Mouse (Mus musculus) kidney, embryonic 16.5 days (tissue): Measurements from ENCODE around the gene Slc4a1. TPM values are rescaled to one million over a fixed set of nuclear protein-coding genes. Genes with fewer than 3 reads are reported as not detected.

ENCODE experiments used
- ATAC-seq: fragments of 200-750 bp; cut with Nextera tagmentation; 2 replicates; pipeline ENCODE4 v1.8.0; 2017; ENCODE audit warnings: moderate TSS enrichment; ENCODE audit not compliant: low FRiP score, low TSS enrichment
- H3K27ac ChIP-seq: fragments of 300-500 bp; sonication (generic); 2 replicates; pipeline ENCODE4 v1.5.1; 2014; ENCODE audit warnings: low read length
- H3K27me3 ChIP-seq: fragments of 300-500 bp; sonication (generic); 2 replicates; pipeline ENCODE4 v1.6.1; 2014; ENCODE audit warnings: low read length, control low read depth, mixed read lengths; ENCODE audit not compliant: insufficient read depth
- H3K36me3 ChIP-seq: fragments of 300-500 bp; sonication (generic); 2 replicates; pipeline ENCODE4 v1.6.1; 2014; ENCODE audit warnings: low read length, control low read depth, mixed read lengths; ENCODE audit not compliant: insufficient read depth
- H3K4me1 ChIP-seq: fragments of 300-500 bp; sonication (generic); 2 replicates; pipeline ENCODE4 v1.6.1; 2014; ENCODE audit warnings: low read length, control low read depth, mixed read lengths; ENCODE audit not compliant: insufficient read depth
- H3K4me2 ChIP-seq: fragments of 300-500 bp; sonication (generic); replicated peaks from 2 replicates; pipeline ENCODE4 v1.6.1; 2014; ENCODE audit warnings: low read depth, low read length
- H3K4me3 ChIP-seq: fragments of 300-500 bp; sonication (generic); 2 replicates; pipeline ENCODE4 v1.5.1; 2014; ENCODE audit warnings: mild to moderate bottlenecking, low read length
- H3K9ac ChIP-seq: fragments of 300-500 bp; sonication (generic); replicated peaks from 2 replicates; pipeline ENCODE4 v1.6.1; 2014; ENCODE audit warnings: low read length
- H3K9me3 ChIP-seq: fragments of 300-500 bp; sonication (generic); 2 replicates; pipeline ENCODE4 v1.6.1; 2016; ENCODE audit warnings: low read length, control low read depth
- WGBS: fragments of 180-500 bp; shearing (Covaris S2); extraction: QIAGEN DNeasy Blood & Tissue Kit; methylation state at CpG from one replicate; pipeline ENCODE4 v1.1.7; 2014; 5-methylcytosine and 5-hydroxymethylcytosine counted together
- polyA plus RNA-seq: library from polyadenylated mRNA; unstranded; fragments of >200 nt; fragmentation: Nextera tagmentation; extraction: Ambion mirVana; gene quantifications from 2 replicates; pipeline ENCODE4 v1.2.1, GENCODE M21; 2015

Gene Slc4a1
- polyA plus RNA-seq, 1 experiment from 2014 or later = 9.0 TPM

DNA sequence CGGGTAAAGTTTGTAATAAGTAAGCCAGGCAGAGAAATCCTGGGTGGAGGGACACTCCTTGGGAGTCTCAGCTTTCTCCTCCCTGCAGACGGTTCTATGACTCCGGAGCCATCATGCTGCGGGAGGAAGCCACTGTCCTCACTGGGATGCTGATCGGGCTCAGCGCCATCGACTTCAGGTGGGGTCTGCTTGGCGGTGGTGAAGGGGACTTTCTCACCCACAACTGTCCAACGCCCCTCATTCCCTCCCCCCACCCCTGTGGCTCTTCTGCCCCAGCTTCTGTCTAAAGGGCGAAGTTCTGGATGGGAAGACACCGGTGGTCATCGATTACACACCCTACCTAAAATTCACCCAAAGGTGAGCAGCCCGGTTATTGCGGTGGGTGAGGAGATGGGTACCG is 33.1 kb upstream of the Slc4a1 start:
- no peak for ATAC-seq
- Histone ChIP-seq H3K36me3 (peaks cover 20% of the 10 kb centered on the region), H3K27ac (no peak overlapping the region), H3K9me3 (no peaks in the 10 kb centered on the region), H3K4me2 (peak overlapping the region; percentile 62), H3K9ac (peak overlapping the region; percentile 47), H3K4me3 (peak overlapping the region; percentile 44), H3K27me3 (peaks cover 40% of the 10 kb centered on the region), H3K4me1 (peaks cover 22% of the 10 kb centered on the region)
- WGBS = 8% methylated on average over 15 of the region's 15 CpGs

- Histone ChIP-seq H3K4me3 (no peak overlapping the region), H3K27ac (no peak overlapping the region), H3K4me1 (peaks cover 31% of the 10 kb centered on the region), H3K4me2 (no peak overlapping the region), H3K36me3 (peaks cover 11% of the 10 kb centered on the region), H3K9me3 (no peaks in the 10 kb centered on the region), H3K27me3 (peaks cover 40% of the 10 kb centered on the region), H3K9ac (no peak overlapping the region)
- WGBS = 77% methylated on average over 20 of the region's 20 CpGs
- no peak for ATAC-seq
Measured at GRCm38 (mm10) chr11:102398007-102398825, 32.2 kb upstream of the Slc4a1 start.

GRCm38 (mm10) chr11:102396671-102397141 is 30.7 kb upstream of the Slc4a1 start:
- 73% methylated on average over 7 of the region's 7 CpGs for WGBS
- H3K27ac ChIP-seq = no peak overlapping the region

GRCm38 (mm10) chr11:102396263-102396662 is 30.3 kb upstream of the Slc4a1 start:
- no peak for ATAC-seq
- Histone ChIP-seq H3K36me3 (no peaks in the 10 kb centered on the region), H3K27ac (no peak overlapping the region), H3K9me3 (no peaks in the 10 kb centered on the region), H3K4me3 (no peak overlapping the region), H3K4me2 (no peak overlapping the region), H3K9ac (no peak overlapping the region), H3K27me3 (peaks cover 40% of the 10 kb centered on the region), H3K4me1 (peaks cover 39% of the 10 kb centered on the region)
- 42% methylated on average over 6 of the region's 6 CpGs for WGBS

More at GRCm38 (mm10) chr11:102396671-102397141, 30.7 kb upstream of the Slc4a1 start:
- Histone ChIP-seq H3K36me3 (no peaks in the 10 kb centered on the region), H3K4me1 (peaks cover 39% of the 10 kb centered on the region), H3K27me3 (peaks cover 40% of the 10 kb centered on the region), H3K9ac (no peak overlapping the region), H3K4me3 (no peak overlapping the region), H3K9me3 (no peaks in the 10 kb centered on the region), H3K4me2 (no peak overlapping the region)
- no peak for ATAC-seq

DNA sequence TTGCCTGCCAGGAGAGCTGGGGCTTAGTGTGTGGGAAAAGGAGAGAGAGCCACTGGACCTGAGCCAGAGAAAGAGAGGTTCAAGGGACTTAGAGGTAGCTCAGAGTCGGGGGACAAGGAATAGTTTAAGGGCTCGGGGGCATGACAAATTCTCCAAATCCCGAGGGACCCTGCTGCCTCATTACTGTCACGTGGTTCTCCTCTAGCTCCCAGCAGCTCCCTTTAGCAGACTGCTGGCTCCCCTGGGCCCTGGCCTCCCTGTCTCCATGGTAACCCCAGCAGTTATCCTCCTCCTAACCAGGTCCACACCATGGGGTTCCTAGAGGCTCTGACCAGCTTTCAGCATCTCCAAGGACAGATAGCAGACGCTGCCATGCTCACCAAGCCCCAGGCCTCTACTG is 29.2 kb upstream of the Slc4a1 start:
- no peaks in the 10 kb centered on the region for H3K9me3 ChIP-seq
- H3K27me3 ChIP-seq = peaks cover 35% of the 10 kb centered on the region
- H3K4me2 ChIP-seq = no peak overlapping the region
- H3K9ac ChIP-seq = no peak overlapping the region
- 6% methylated on average over 5 of the region's 5 CpGs for WGBS
- ATAC-seq = no peak
- no peaks in the 10 kb centered on the region for H3K36me3 ChIP-seq
- no peak overlapping the region for H3K27ac ChIP-seq
- peaks cover 34% of the 10 kb centered on the region for H3K4me1 ChIP-seq
- no peak overlapping the region for H3K4me3 ChIP-seq

GRCm38 (mm10) chr11:102394421-102395124 is 28.6 kb upstream of the Slc4a1 start:
- no peak; the same call in 1 of the 2 replicates for ATAC-seq
- Histone ChIP-seq H3K4me1 (peaks cover 28% of the 10 kb centered on the region), H3K4me3 (no peak overlapping the region), H3K4me2 (no peak overlapping the region), H3K9me3 (no peaks in the 10 kb centered on the region), H3K36me3 (no peaks in the 10 kb centered on the region), H3K9ac (no peak overlapping the region), H3K27me3 (peaks cover 28% of the 10 kb centered on the region), H3K27ac (no peak overlapping the region)
- WGBS = 79% methylated on average over 9 of the region's 9 CpGs

- WGBS = 8% methylated on average over 17 of the region's 17 CpGs
- Histone ChIP-seq H3K4me3 (peak overlapping the region; percentile 45), H3K4me1 (peaks cover 21% of the 10 kb centered on the region), H3K9ac (peak overlapping the region; percentile 50), H3K27me3 (peaks cover 21% of the 10 kb centered on the region), H3K9me3 (no peaks in the 10 kb centered on the region), H3K36me3 (no peaks in the 10 kb centered on the region), H3K27ac (no peak overlapping the region), H3K4me2 (peak overlapping the region; percentile 92)
- ATAC-seq = no peak; the same call in 1 of the 2 replicates
Measured at GRCm38 (mm10) chr11:102393719-102394420, 27.9 kb upstream of the Slc4a1 start.

DNA sequence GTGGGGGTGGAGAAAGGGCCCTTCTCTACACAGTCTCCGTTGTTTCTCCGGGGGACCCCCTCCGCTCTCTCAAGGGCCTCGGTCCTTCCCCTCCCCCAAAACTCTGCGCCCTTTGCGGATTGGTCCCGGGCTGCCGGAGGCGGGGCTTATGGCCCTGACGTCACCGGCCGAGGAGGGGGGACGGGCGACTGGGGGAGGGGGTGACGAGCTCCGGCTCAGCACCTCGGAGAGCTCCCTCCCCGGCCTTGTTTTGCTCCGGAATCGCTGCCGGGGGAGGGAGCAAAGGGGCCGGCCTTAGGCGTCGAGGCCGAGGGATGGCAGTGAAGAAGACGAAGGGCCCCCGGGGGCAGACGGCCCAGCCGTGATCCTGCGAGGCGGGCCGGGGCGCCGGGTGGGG is 27.2 kb upstream of the Slc4a1 start, which contains the start of gene Rundc3a:
Rundc3a (plus strand) TSS at position 166 of the 397 bp plus-strand sequence.
- 0% methylated on average over 31 of the region's 34 CpGs for WGBS
- H3K4me3 ChIP-seq = peak within 1 kb of the TSS; percentile 45
- H3K4me1 ChIP-seq = peaks cover 17% of the 10 kb centered on the region
- H3K27me3 ChIP-seq = peaks cover 15% of the 10 kb centered on the region
- peak; percentile 67; the same call in 1 of the 2 replicates for ATAC-seq
- H3K27ac ChIP-seq = no peak within 1 kb of the TSS
- H3K36me3 ChIP-seq = no peaks in the 10 kb centered on the region
- peak within 1 kb of the TSS; percentile 50 for H3K9ac ChIP-seq
- H3K4me2 ChIP-seq = peak within 1 kb of the TSS; percentile 92
- no peaks in the 10 kb centered on the region for H3K9me3 ChIP-seq

DNA sequence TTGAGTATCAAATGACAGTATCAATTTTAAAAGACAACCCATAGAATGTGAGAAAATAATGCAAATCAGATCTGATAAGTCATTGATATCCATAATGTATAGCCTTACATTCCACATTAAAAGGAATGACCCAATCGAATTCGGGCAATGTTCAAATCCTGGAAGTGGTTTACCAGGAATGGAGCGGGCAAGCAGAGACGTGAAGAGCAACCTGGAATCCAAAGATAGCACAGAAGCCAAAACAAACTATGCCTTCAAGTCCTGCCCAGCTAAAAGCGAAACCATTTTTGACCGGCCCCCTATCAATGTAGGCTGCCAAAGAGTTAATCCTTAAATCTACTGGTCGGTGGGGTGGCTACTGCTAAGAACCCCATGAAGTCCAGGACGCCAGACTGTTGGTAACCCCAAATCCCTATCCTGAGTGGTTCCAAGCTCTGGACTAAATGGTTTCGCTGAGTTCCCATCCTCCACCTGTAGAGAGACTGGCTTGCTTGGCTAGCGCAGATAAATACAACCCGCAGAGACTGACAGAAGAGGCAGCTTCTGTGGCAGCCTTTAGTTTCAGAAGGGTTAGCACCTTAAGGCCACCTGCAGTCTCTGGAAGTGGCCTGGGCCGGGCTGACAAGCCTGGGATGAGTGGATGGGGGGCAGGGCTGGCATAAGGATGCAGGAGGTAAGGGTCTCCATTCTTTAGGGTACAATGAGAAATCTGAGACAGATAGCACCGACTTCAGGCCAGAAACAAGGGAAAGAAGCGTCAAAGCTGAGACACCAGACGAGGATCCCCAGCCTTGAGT is 26.6 kb upstream of the Slc4a1 start:
- Histone ChIP-seq H3K36me3 (no peaks in the 10 kb centered on the region), H3K9me3 (no peaks in the 10 kb centered on the region), H3K27ac (no peak overlapping the region), H3K4me2 (peak overlapping the region; percentile 92), H3K27me3 (peaks cover 10% of the 10 kb centered on the region; the same call in 1 of the 2 replicates), H3K4me3 (peak overlapping the region; percentile 45), H3K9ac (peak overlapping the region; percentile 48; the same call in 1 of the 2 replicates), H3K4me1 (peaks cover 17% of the 10 kb centered on the region)
- ATAC-seq = 0 out of 2 replicates have a peak, but pooled peaks have one; percentile 25
- WGBS = 22% methylated on average over 15 of the region's 15 CpGs
